9 mouse cellular contexts compared by ENCODE assay signal in the genomic region with DNA sequence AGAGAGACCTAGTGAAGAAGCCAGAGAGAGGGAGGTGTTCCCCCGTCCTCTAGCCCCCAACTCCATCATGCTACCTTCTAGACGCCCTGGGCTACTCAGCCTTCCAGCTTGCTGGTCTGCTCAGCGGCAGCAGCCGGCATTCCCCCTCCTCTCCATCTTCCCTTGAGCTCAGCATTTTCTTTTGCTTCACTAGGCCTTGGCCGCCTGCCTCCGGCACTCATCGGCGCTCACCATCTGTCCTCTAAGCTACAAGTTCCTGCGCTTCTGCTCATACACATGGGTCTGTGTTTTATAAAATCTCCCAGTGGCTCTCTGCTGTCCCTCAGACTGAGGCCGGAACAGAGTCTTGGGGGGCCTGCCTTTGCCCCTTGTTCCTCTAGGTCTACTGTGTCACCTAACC. TPM values are rescaled to one million over a fixed set of nuclear protein-coding genes. Genes with fewer than 3 reads are reported as not detected.
DNase-seq lines count a peak whose midpoint lies in the region; TF ChIP-seq lines count a peak whose summit lies in the region.
"Had no signal": no experiment of that assay in that cellular context is flagged by ENCODE, and none has a peak within 500 bp of the region (broad histone marks: within the 10 kb centered on the region; RNA-seq: fewer than 3 reads in every experiment).

No protein-coding gene starts in this region.

- peak; percentile 30; the same call in 1 of the 2 replicates for TF ChIP-seq POLR2A in cortical plate, adult 2 months (IDR thresholded peaks at IDR 0.05; ENCODE audit: extremely low read depth, insufficient read depth, low read length)
- no peak for TF ChIP-seq POLR2A in myocyte (IDR thresholded peaks at IDR 0.05; ENCODE audit: insufficient read length, low read depth)

- H3ac ChIP-seq in myocyte (ENCODE audit: control insufficient read depth, insufficient read length) = no peak overlapping the region

- H3K4me3 ChIP-seq in cortical plate, adult 2 months (ENCODE audit: insufficient read depth, low read length) = no peak overlapping the region
- H3K4me3 ChIP-seq in myocyte = no peak overlapping the region
- H3K4me3 ChIP-seq: limb, embryonic 13.5 days had no signal

- peak overlapping the region; percentile 53 for H3K4me2 ChIP-seq in myocyte (ENCODE audit: low read depth)
- H3K4me2 ChIP-seq: limb, embryonic 13.5 days had no signal

- H3K27me3 ChIP-seq in myocyte (ENCODE audit: control insufficient read depth, insufficient read depth, insufficient read length) = no peaks in the 10 kb centered on the region

- no peaks in the 10 kb centered on the region for H3K79me2 ChIP-seq in myocyte (ENCODE audit: control insufficient read depth, insufficient read depth)

- H3K36me3 ChIP-seq in myocyte (ENCODE audit: control insufficient read depth, insufficient read depth) = no peaks in the 10 kb centered on the region
- H3K36me3 ChIP-seq: limb, embryonic 13.5 days had no signal

- peak; percentile 67 for DNase-seq in kidney, postnatal 10 days
- no peak for DNase-seq in kidney, postnatal 25 days
- DNase-seq in layer of hippocampus, adult 18-20 months (ENCODE audit: low spot score in 2 of 2) = peak; percentile 84 to 92
- no peak for DNase-seq in urinary bladder, postnatal 4 days (ENCODE audit: low spot score in 2 of 2)
- DNase-seq in B cell, adult 2 months = no peak
- DNase-seq in T-cell, adult 2 months (ENCODE audit: low spot score) = no peak

- H3K27ac ChIP-seq in cortical plate, adult 2 months (ENCODE audit: insufficient read depth, low read length) = peak overlapping the region; percentile 60
- H3K27ac ChIP-seq: limb, embryonic 13.5 days had no signal

- no peak for TF ChIP-seq CTCF in cortical plate, adult 2 months (IDR thresholded peaks at IDR 0.05; ENCODE audit: extremely low read depth, insufficient read depth, low read length)

- peaks cover 12% of the 10 kb centered on the region for H3K4me1 ChIP-seq in cortical plate, adult 2 months (ENCODE audit: control insufficient read depth, insufficient read depth, low read length)

TF ChIP-seq in myocyte, 11 proteins besides CTCF, POLR2A, EP300 and RAD21:
- TF ChIP-seq MYOD1 (IDR thresholded peaks at IDR 0.05; ENCODE audit: control insufficient read depth in 1 of 3, insufficient read length in 2 of 3, low read depth in 2 of 3) = no peak
- no peak for TF ChIP-seq POLR2AphosphoS2 (IDR thresholded peaks at IDR 0.05; ENCODE audit: insufficient read length, low read depth)
- no peak for TF ChIP-seq TCF12 (IDR thresholded peaks at IDR 0.05; ENCODE audit: insufficient read depth, poor library complexity, severe bottlenecking)

RNA-seq across cellular contexts. Expression of gene Coro2b, which starts 3.9 kb away (rescaled TPM):
- polyA plus RNA-seq in cortical plate, adult 2 months (2012; rRNA removed) = 130 and 131 TPM in 2 replicates
- total RNA-seq in layer of hippocampus, adult 18-20 months (2021) = 100 to 1,000 TPM; 214 to 231 TPM
- 21.3 TPM for polyA plus RNA-seq in myocyte (2012; fragmentation: generic; extraction: Trizol)

Comparison
In these comparisons a context has a peak if more than half of its experiments do, and no peak if none do; other contexts are left out.
1. DNase-seq: peak in kidney, postnatal 10 days (single experiment) and layer of hippocampus, adult 18-20 months (2 of 2); none in kidney, postnatal 25 days (0 of 2), urinary bladder, postnatal 4 days (0 of 2), B cell, adult 2 months (0 of 2) and T-cell, adult 2 months (single experiment).